Mouse (Mus musculus) gastrocnemius, postnatal 36 days (tissue): ENCODE results near the gene Isg15. TPM values are rescaled to one million over a fixed set of nuclear protein-coding genes. Genes with fewer than 3 reads are reported as not detected.

Source experiments
- DNase-seq, 2 experiments: peaks; one replicate each; pipeline ENCODE4 v3.0.0; 2022
- intact Hi-C: fragments of 180-260 bp; cut with DNase I; formaldehyde crosslinking; loops from one replicate; pipeline ENCODE4 v1.15.1; 2025
- total RNA-seq, 2 experiments: library from RNA; stranded (reverse); gene quantifications; 2 replicates each; pipeline ENCODE4 v1.2.3; 2021

Isg15 gene
- total RNA-seq, 2 experiments from 2014 or later = 0.97 to 1.1 TPM

DNA sequence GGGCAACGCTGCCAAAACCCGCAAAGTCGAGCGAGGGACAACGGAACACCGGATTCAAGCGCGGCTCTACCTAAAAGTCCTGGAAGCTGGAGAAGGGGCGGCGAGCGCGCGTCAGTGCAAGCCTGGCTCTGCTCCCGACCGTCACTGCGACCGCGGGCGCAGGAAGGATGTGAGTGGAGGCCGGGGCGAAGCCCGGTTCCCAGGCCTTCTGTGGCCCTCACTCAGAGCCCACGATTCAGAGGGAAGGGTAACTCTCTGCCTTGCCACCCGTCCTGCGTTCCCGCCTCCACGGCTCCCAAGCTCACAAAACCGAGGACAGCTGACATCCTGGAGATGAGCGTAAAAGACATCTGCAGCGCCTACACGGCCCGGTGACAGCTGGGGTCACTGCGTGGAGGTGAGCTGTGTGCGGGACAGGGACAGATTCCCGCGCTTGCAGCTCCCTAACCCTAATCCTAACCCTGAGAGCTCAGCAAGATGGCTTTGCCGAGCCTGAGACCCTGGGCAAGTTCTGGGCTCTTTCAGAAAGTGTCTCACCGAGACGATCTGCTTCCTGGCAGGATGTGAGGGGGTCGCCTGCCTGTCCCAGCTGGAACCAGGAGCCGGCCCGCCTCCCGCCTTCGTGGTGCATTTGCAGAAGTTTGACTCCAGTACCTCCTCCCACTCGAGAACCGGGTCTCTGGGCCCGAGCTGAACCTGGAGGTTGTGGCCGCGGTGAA lies 3.0 kb upstream of the Isg15 start:
- DNase-seq = no peak
- intact Hi-C loops = loop anchor here (2.0 kb wide), 1 partner anchor 31 kb away; the partner anchor contains the start of gene Plekhn1

DNA sequence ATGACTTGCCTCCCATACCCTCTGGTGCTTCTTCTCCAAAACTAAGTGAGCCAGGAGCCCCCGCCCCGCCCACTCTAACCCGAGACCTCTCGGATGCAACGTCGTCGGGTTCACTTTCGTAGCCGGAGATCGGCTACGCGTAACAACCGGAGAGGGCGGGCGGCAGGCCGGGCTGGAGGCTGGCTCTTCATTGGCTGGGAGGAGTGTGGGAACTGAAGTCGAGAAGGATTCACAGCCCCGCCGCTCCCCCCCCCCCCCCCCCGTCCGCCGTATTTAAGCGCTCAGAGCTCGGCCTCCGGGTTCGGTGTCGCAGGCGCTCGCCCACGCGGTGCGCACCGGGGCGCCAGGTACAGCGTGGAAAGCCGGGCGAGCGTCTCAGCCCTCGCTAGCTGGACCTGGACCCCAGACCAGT lies 2.4 kb upstream of the Isg15 start, which contains the start of gene AW011738:
TSS of gene AW011738 (plus strand) at position 304 of the 412 bp plus-strand sequence.
- intact Hi-C loops = loop anchor here (2.0 kb wide), 1 partner anchor 32 kb away; the partner anchor contains the start of gene Plekhn1
- DNase-seq = peak; percentile 44 to 66

DNA sequence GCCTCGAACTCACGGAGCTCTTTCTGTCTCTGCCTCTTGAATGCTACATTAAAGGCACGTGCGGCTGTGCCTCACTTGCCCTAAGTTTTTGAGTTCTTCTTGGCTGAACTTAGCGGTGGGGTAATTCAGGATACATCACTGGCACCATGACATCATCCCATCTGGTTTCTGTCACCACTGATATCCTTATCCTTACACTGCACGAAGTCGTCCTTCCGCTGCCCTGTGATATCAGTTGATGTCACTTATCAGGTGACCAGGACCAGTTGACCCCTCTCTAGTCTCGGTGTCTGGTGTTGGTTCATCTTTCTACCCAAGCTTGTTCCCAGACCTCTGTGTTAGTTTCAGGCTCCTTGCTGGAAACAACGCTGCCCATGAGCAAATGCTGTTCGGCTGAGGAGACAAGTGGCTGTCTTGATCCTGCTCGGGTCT lies 1.9 kb upstream of the Isg15 start:
- DNase-seq = no peak
- intact Hi-C loops = loop anchor here (2.0 kb wide), 1 partner anchor 32 kb away; the partner anchor contains the start of gene Plekhn1

- DNase-seq = peak; percentile 78 to 86
- intact Hi-C loops = no loop called here
Observed at GRCm38 (mm10) chr4:156197829-156198205, 2.8 kb downstream of the Isg15 start.

GRCm38 (mm10) chr4:156197131-156197828 lies 3.3 kb downstream of the Isg15 start, which contains the start of gene Agrn:
Gene Agrn (minus strand): TSS chr4:156197488.
- intact Hi-C loops = no loop called here
- peak; percentile 56 to 60 for DNase-seq

- intact Hi-C loops = no loop called here
Observed at GRCm38 (mm10) chr4:156195927-156196870, 4.4 kb downstream of the Isg15 start.

GRCm38 (mm10) chr4:156194346-156194745 lies 6.3 kb downstream of the Isg15 start:
- no peak for DNase-seq
- intact Hi-C loops = loop anchor here (5.0 kb wide), 1 partner anchor 82 kb away; no protein-coding TSS in a partner anchor

More at GRCm38 (mm10) chr4:156195927-156196870, 4.4 kb downstream of the Isg15 start:
- peak in 1 of 2 experiments; percentile 45 for DNase-seq

DNA sequence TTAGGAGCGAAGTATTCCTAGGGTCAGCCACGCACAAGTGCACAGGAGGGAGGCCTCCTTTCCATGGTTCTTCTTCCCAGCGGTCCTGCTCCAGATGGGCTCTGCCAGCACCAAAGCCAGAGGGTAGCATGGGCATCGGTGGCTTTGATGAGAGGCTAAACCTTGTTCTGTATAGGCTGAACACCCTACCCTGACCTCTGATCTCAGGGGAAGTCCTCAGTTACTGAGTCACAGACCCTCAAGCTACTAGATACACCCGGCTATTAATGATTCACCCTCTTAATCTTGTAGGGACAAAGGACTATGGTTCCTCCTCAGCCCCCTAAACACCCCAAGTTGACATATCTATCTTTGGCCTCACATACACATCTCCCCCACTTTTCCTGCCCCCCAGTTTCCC lies 6.7 kb downstream of the Isg15 start:
- intact Hi-C loops = loop anchor here (5.0 kb wide), 1 partner anchor 82 kb away; no protein-coding TSS in a partner anchor

DNA sequence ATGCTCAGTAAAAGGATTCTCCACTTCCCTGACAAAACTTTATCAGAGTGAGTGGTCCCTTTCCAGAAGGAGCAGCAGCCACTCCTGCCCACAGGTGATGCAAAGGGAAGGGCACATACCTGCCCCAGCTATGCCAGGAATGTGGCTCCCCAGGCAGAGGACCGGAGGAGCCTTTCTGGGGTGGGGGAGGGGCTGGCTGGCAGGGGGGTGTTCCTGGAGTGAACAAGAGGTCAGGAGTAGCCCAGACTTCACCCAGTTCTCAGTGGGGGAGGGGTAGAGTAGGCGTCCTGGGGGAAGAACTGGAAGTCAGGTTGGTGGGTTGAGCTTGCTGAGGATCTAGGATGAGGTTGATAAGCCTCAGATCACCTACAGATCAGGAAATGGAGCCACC lies 7.4 kb downstream of the Isg15 start:
- no peak for DNase-seq
- intact Hi-C loops = loop anchor here (5.0 kb wide), 1 partner anchor 81 kb away; no protein-coding TSS in a partner anchor

More for the DNA sequence above, 6.7 kb downstream of the Isg15 start:
- no peak for DNase-seq

DNA sequence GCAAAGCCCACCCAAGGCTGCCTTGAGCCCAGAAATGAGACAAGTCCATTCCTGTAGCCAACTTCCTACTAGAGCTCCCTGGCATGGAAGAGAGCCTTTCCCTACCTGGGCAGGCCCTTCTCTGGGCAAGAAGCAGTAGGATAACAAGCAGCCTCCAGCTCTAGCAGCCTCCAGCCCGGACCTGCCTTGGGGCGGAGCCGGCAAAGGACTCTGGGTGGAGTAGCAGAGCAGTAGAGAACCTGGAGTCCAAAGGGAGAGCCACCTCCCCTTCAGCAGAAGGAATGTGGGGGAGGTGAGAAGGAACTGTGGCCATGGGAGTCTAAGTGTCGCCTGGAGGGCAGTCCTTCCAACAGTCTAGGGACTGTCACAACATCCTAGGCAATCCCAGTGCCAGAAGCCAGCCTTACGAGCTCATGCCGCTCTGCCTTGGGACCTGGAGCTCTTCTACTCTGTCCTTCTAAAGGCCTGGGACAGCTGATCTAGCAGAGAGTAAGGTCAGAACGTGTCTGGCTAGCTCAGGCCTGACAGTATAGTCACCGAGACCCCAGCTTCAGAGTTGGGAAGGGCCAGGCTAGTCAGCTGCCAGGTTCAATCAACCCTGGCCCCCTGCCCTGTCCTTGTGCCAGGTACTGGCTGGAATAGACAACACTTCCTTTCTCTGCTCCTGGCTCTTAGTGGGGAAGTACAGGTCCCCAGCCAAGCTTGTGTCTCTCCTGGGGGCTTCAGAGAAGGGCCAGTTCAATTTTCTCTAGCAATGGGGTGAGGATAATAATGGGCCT lies 8.0 kb downstream of the Isg15 start:
- intact Hi-C loops = loop anchor here (5.0 kb wide), 1 partner anchor 80 kb away; no protein-coding TSS in a partner anchor
- no peak for DNase-seq

- intact Hi-C loops = no loop called here
- no peak for DNase-seq
Observed at GRCm38 (mm10) chr4:156188811-156189323, 11.8 kb downstream of the Isg15 start.

DNA sequence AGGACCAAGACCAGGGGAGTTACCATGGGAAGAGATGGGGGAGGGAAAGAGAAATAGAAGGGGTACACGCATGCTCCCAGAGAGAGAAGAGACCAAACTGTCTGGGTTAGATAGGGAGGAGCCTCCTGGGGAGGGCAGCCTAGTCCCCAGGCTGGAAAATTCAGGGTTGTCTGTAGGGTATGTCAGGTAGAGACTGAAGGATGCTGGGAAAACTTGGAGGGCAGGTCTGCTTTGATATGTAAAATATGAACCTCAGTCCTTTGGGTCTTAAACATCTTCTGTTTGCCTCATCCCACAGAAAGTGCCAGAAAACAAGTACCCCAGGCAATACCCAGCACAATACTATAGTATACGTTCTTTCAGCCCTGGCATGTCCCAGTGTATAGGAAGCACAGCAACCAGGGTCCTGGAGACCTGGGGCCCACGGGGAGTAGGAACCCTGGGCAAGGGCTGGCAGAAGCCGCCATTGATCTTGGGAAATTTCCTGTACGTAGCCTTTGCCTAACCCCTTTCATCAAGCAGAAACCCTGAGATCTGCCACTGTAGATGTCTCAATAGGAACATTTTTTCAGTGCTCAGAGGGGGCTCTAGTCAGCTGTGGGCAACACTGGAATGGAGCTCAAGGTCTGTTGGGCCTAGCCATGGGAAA lies 12.3 kb downstream of the Isg15 start:
- intact Hi-C loops = no loop called here

GRCm38 (mm10) chr4:156185950-156186850 lies 14.4 kb downstream of the Isg15 start:
- no peak for DNase-seq
- intact Hi-C loops = no loop called here

More for the DNA sequence above, 12.3 kb downstream of the Isg15 start:
- no peak for DNase-seq

DNA sequence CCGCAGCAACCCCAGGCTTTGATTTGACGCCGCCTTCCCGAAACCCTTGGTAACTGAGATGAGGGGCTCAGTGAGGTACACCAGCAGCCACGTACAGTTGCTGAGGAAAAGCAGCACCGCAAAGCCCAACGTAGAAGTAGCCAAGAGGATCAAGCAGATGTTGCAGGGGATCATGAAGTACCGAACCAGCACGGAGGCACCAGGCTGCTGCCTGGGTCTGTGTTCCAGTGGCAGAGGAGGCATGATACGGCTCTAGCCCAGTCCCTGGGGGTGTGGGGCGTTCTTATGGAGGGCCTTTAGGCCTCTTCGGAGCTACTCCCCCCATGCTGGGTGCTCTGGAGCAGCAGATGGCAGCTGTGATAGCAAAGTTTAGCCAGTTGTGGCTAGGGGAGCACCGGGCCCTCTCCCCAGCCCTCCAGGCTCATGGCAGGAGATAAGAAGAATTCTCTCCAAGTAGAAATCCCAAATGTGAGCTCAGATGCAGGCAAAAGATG lies 15.1 kb downstream of the Isg15 start:
- no peak for DNase-seq
- intact Hi-C loops = no loop called here

- intact Hi-C loops = no loop called here
- DNase-seq = no peak
Observed at GRCm38 (mm10) chr4:156184291-156184954, 16.2 kb downstream of the Isg15 start.

GRCm38 (mm10) chr4:156183747-156184146 lies 16.9 kb downstream of the Isg15 start:
- DNase-seq = no peak
- intact Hi-C loops = no loop called here

GRCm38 (mm10) chr4:156177630-156178029 lies 23.0 kb downstream of the Isg15 start:
- intact Hi-C loops = no loop called here
- DNase-seq = no peak
